Mouse (Mus musculus) forelimb bud, embryonic 11.5 days (tissue): Measurements from ENCODE around the gene Tmem26.

ENCODE experiments used
- DNase-seq: peaks from one replicate; pipeline ENCODE4 v3.0.0-alpha.2; 2012; ENCODE audit warnings: low read depth, low spot score

The Tmem26 gene

DNA sequence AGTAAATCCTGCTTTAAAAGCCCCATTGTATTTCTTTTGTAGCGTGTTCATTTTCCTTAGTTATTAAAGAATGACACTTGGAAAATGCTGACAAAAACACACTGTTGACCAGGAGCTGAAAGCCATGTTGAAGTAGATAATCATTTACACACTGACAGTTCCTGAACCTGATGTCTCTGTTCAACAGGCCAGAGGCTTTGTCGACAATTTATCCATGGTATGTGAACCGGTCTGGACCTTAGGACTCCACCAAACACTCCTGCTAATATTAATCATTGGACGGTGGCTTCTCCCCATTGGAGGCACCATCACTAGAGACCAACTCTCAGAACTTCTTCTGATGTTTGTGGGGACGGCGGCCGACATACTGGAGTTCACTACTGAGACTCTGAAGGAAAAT lies 27.5 kb downstream of the Tmem26 start:
- no peak for DNase-seq

DNA sequence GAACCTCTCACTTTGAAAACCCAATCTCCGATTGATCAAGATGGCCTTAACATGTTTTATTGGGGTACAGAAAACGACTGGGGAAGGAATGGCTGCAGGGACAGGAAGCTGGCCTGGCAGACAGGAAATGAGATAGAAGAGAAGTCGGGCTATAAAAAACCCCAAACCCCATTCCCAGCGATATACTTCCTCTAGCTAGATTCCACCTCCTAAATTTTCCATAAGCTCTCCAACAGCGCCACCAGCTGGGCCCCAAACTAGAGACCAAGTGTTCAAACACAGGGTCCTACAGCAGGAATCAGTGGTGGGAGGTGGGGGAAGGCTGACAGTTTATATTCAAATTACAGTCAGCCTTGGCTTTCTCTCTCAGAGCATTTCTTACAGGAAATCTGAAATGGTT lies 35.8 kb downstream of the Tmem26 start:
- peak; percentile 49 for DNase-seq

GRCm38 (mm10) chr10:68759789-68760188 lies 36.3 kb downstream of the Tmem26 start:
- peak; percentile 45 for DNase-seq

- DNase-seq: no peak
These were observed 57.8 kb downstream of the Tmem26 start for GRCm38 (mm10) chr10:68781067-68781868.

DNA sequence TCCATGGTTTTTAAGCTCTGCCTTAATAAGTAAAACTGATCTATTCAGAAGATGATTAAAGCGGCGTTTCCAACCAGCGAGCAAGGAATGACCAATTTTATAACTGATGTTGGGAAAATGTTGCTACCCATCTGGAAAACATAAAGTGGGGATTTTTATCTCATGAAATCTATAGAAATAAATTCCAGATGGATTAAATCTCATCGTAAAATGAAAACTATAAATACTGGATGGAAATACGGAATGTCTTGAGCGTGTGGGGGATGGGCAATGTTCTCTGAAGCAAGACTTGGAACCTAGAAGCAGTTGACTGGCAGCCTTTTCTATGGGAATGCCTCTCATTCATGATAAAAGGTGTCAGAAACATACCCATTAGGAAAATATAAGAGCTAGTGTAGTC lies 59.3 kb downstream of the Tmem26 start:
- DNase-seq: peak; percentile 51

DNA sequence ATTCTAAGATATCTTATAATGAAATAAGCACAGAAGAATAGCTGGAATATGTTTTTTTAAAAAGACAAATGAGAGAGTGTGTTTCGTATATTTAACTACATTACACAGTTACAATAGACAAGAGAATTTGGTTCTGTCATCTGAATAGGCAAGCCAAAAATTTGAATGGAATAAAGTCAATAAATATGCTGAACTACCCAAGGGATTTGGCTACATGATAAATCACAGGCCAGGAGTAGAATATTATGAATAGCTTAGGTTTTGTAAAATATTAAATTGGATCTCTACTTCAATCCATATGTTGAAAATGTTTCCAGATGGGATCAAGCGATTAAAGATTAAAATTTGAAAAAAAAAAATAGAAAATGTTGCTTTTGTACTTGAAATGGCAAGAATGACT lies 60.4 kb downstream of the Tmem26 start:
- DNase-seq: no peak

- no peak for DNase-seq
These were observed 61.0 kb downstream of the Tmem26 start for GRCm38 (mm10) chr10:68784463-68784862.

- no peak for DNase-seq
These were observed 72.0 kb downstream of the Tmem26 start for GRCm38 (mm10) chr10:68795466-68795865.

- DNase-seq: peak; percentile 59
These were observed 76.4 kb downstream of the Tmem26 start for GRCm38 (mm10) chr10:68799883-68800282.

DNA sequence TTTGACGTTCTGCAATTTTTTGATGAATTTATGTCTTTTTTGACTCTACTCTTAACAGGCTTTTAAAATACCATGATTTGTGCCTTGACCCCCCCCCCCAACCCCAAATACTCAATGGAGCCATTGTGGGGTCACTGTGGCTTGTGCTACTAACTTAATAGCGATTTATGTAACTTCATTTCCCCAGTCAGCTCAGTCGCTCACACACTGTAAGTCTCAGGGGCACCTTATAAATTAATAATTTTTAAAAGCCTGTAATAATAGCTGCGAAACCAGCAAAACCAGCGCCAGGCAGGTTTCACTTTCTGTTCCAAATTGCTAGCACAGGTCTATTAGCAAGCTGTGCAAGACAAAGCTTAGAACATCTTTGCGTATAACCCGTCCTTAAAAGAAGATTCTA lies 76.9 kb downstream of the Tmem26 start:
- peak; percentile 66 for DNase-seq

GRCm38 (mm10) chr10:68806328-68806727 lies 82.9 kb downstream of the Tmem26 start:
- DNase-seq: no peak

GRCm38 (mm10) chr10:68810958-68811357 lies 87.5 kb downstream of the Tmem26 start:
- DNase-seq: peak; percentile 20

GRCm38 (mm10) chr10:68812699-68813098 lies 89.3 kb downstream of the Tmem26 start:
- DNase-seq: no peak

DNA sequence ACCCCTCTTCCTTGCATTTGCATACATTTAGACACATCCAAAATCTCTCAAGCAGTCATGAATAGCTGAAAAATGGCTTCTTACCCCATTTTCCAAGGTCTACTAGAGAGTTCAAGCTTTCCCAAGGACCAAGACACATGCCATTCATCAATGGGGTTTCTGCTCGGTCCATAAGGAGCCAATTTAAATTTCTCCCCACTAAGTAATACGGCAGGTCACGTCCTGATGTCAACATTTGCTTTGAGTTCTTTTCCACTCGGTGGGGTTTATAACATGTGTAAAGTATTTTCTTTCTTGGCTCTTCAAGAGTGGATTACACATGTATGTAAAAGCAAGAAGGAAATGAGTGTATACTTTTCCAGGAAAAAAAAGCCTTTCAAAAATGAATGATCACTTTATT lies 93.8 kb downstream of the Tmem26 start:
- peak; percentile 62 for DNase-seq

DNA sequence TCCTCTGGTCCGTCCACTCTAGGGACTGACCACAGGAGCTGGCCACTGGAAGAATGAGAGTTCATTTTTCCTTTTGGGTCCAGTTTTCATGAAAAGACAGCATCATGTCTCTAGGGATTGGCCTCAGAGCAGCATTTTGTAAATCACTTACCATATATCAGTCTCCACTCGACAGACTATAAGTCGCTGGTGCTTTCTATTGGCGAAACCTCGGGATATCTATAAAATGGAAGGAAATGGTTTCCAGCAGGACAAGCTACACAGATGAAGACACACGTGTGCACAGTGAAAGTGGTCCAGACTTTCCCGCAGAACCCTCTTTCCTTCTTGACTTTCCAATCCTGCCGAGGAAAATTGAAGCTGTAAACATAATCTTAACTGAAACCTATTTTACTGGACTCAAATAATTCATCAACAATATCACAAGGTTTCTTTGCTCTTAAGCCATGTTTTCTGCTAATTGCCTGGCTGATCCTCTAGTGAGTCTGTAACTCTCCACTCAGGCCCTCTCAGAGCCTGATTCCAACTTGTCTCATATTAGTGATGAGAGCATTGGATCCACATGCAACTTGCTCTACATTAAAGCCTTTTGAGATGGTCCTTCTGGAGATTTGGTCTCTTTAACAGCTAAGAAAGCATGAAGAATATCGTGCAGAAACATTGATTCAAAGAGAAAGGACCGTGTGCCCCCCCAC lies 94.8 kb downstream of the Tmem26 start:
- peak; percentile 21 for DNase-seq

GRCm38 (mm10) chr10:68824519-68824918 lies 101.1 kb downstream of the Tmem26 start:
- no peak for DNase-seq
